Mouse (Mus musculus) mouse trophoblast stem cell (cell line): ENCODE results near the gene Atrnl1.
"Not testable (repeated sequence)": the region's sequence is repeated elsewhere in the genome, so short reads cannot be mapped to it uniquely, and the experiment has no call there.

ENCODE experiments used
- in situ Hi-C, 2 experiments: fragments of 300-500 bp; cut with MseI, MboI; formaldehyde crosslinking; loops; 2 replicates in 1 of 2; 3 replicates in 1 of 2; pipeline ENCODE4 v1.15.1; 2025

The Atrnl1 gene

DNA sequence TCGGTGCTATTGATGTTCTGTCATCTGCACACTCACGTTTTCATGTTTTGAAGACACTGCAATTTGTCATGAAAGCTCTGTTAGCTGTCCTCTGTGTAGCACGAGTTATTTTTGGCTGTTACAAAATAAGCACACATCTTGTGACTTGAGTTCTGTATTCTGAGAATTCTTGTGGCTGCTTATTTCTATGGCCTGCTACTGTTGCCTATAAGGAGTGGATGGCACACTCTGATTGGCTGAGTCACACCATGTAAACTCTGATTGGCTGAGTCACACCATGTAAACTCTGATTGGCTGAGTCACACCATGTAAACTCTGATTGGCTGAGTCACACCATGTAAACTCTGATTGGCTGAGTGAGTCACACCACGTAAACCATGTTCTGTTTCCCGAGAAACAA lies 85.9 kb downstream of the Atrnl1 start:
- in situ Hi-C loops = not testable (repeated sequence)

DNA sequence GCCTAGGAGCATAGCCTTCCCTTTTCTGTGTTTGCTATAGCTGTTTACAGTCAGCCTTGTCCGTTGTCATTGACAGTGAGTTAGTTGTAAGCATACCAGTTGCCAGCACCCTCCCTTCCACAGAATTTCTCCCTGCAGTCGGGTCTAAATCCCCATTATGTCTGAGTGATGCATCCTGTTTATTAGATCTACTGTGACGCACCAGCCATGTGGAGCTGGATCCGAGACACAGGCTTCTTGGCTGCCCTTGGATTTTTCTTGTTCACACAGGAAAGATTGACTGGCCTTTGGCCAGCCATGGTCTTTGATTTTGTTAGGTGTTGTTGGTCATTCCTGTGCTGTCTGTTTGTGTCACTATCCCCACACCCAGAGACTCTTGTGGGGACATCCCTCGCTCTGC lies 102.3 kb downstream of the Atrnl1 start:
- in situ Hi-C loops = no loop called here

DNA sequence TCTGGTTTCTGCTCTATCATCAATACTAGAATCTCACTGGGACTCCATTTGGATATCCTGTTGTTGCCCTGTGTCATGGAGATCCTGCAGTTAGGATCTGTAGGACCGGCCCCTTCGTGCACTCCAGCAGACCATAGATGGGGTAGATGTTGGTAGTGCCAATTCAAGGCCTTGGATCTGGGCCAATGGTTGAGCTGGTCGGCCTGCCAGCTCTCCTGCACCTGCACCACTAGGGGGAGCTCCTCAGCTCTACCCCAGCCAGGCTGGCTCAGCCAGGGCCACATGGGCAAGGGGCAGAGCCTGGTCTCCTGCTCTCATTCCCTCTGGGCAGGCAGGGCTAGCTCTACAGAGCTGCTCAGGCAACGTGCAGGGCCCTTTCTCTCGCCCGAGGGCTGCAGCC lies 114.1 kb downstream of the Atrnl1 start:
- in situ Hi-C loops = no loop called here

DNA sequence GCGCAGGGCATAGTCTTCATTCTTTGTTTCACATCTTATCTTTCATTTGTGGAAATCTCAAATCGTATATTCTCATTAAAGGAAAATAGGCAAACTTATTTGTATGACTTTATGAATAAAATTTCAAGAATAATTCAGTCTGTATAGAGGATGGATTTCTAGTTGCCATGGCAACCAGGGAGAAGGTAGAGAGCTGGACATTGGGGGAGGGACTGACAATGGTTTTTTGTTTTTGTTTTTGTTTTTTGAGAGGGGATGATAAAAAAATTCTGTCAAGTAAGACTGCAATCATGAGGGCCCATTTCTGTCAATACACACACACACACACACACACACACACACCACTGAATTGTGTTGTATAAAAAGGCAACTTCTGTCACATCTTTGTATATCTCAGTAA lies 114.5 kb downstream of the Atrnl1 start:
- in situ Hi-C loops = no loop called here

- in situ Hi-C loops = no loop called here
Observed at GRCm38 (mm10) chr19:57727009-57727408, 116.2 kb downstream of the Atrnl1 start.

GRCm38 (mm10) chr19:57737475-57737874 lies 126.6 kb downstream of the Atrnl1 start:
- in situ Hi-C loops = no loop called here

- in situ Hi-C loops = no loop called here
Observed at GRCm38 (mm10) chr19:57745579-57745978, 134.7 kb downstream of the Atrnl1 start.

DNA sequence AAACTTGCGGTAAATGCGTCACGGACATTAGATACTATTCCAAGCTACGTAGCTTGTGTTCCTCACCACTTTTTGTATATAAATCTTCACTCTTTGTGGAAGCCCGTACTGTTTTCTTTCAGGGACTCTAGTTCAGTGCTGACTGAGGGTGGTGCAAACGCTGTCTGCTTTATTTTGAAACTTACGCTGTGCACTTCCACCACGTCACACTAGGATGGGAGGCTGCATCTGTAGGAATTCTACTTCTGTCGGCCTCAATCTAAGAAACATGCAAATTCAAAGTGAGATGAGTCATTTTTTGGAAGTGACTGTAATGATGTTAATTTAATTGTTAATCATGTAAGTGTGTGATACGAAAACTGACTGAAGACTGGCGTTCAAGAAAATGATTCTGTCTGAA lies 135.7 kb downstream of the Atrnl1 start:
- in situ Hi-C loops = no loop called here

GRCm38 (mm10) chr19:57752189-57752588 lies 141.4 kb downstream of the Atrnl1 start:
- in situ Hi-C loops = no loop called here

DNA sequence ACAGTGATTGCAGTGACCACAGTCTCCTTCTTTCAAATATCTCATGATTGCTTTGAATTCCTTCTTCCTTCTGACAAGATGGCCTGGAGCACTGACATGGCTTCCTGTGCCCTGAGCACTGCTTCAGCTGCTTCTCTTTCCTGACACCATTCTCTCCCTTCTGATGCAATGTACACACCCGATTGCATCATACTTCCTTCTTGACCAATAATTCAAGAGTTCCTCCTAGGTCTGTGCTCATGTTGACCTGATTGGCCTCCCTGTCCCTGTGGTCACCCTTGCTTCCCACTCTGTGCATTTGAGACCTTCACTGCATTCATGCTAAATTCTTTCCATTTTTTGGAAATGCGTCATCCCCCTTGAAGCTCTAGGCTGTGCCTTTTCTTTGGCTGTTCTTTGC lies 151.7 kb downstream of the Atrnl1 start:
- in situ Hi-C loops = no loop called here

GRCm38 (mm10) chr19:57764576-57765371 lies 153.9 kb downstream of the Atrnl1 start:
- in situ Hi-C loops = no loop called here

GRCm38 (mm10) chr19:57767051-57767450 lies 156.2 kb downstream of the Atrnl1 start:
- in situ Hi-C loops = no loop called here

GRCm38 (mm10) chr19:57768661-57769060 lies 157.8 kb downstream of the Atrnl1 start:
- in situ Hi-C loops = no loop called here

- in situ Hi-C loops = no loop called here
Observed at GRCm38 (mm10) chr19:57782366-57783089, 171.7 kb downstream of the Atrnl1 start.

DNA sequence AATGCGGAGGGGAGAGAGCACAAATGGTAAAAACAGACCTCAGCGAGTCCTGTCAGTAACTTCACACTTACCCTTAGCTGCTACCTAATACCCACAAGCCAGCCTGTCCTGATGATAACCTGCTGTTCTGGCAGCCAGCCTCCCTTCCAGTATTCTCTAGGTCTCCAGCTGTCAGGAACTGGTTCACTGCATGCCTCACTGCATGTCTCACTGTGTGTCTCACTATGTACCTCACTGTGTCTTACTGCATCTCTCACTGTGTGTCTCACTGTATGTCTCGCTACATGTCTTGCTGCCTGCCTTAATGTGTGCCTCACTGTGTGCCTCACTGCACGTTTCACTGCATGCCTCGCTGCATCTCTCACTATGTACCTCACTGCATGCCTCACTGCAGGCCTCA lies 175.9 kb downstream of the Atrnl1 start:
- in situ Hi-C loops = no loop called here

GRCm38 (mm10) chr19:57802207-57802606 lies 191.4 kb downstream of the Atrnl1 start:
- in situ Hi-C loops = no loop called here

GRCm38 (mm10) chr19:57802771-57803482 lies 192.1 kb downstream of the Atrnl1 start:
- in situ Hi-C loops = no loop called here

- in situ Hi-C loops = no loop called here
Observed at GRCm38 (mm10) chr19:57803483-57803820, 192.6 kb downstream of the Atrnl1 start.

GRCm38 (mm10) chr19:57808363-57808762 lies 197.5 kb downstream of the Atrnl1 start:
- in situ Hi-C loops = no loop called here

GRCm38 (mm10) chr19:57814291-57814690 lies 203.5 kb downstream of the Atrnl1 start:
- in situ Hi-C loops = no loop called here

- in situ Hi-C loops = no loop called here
Observed at GRCm38 (mm10) chr19:57816221-57816996, 205.6 kb downstream of the Atrnl1 start.

GRCm38 (mm10) chr19:57817736-57818135 lies 206.9 kb downstream of the Atrnl1 start:
- in situ Hi-C loops = no loop called here
